Mouse (Mus musculus): Measurements from ENCODE around the gene Vasp. TPM values are rescaled to one million over a fixed set of nuclear protein-coding genes. Genes with fewer than 3 reads are reported as not detected.

Vasp gene
- polyA plus RNA-seq, 1 experiment, result 30.8 TPM

DNA sequence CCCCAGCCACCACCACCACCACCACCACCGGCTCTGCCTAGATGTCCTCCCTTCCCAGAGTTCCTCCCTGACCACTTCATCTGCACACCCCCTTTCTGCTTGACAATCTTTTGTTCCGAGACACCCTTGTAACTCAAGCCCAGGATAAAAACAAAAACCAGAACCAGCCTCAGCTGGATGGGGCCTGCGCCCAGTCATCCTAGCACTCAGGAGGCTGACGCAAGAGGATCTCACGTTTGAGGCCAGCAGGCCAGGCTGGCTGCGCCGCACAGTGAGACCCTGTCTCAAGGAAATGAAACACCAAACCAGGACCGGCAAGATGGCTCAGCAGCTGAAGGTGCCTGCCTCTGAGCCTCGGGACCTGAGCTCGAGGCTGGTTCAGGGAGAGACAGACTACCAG is 4.6 kb downstream of the Vasp start:
- DNase-seq, result no peak
- H3K27me3 ChIP-seq (ENCODE audit: control insufficient read depth, insufficient read depth, low read length), result no peaks in the 10 kb centered on the region
- TF ChIP-seq CTCF (IDR thresholded peaks at IDR 0.05; ENCODE audit: borderline replicate concordance, insufficient read depth, low read depth, low read length) (no peak), POLR2A (IDR thresholded peaks at IDR 0.05; ENCODE audit: borderline replicate concordance, insufficient read depth, low read length) (no peak)
- no peak overlapping the region; the same call in 1 of the 2 replicates for H3K27ac ChIP-seq (ENCODE audit: insufficient read depth, low read length)
- WGBS, result 78% methylated on average over 10 of the region's 10 CpGs
- H3K4me3 ChIP-seq (replicated peaks; ENCODE audit: insufficient read depth, low read depth, low read length), result no peak overlapping the region
- peaks cover 37% of the 10 kb centered on the region for H3K4me1 ChIP-seq (ENCODE audit: control insufficient read depth, insufficient read depth, low read length)

DNA sequence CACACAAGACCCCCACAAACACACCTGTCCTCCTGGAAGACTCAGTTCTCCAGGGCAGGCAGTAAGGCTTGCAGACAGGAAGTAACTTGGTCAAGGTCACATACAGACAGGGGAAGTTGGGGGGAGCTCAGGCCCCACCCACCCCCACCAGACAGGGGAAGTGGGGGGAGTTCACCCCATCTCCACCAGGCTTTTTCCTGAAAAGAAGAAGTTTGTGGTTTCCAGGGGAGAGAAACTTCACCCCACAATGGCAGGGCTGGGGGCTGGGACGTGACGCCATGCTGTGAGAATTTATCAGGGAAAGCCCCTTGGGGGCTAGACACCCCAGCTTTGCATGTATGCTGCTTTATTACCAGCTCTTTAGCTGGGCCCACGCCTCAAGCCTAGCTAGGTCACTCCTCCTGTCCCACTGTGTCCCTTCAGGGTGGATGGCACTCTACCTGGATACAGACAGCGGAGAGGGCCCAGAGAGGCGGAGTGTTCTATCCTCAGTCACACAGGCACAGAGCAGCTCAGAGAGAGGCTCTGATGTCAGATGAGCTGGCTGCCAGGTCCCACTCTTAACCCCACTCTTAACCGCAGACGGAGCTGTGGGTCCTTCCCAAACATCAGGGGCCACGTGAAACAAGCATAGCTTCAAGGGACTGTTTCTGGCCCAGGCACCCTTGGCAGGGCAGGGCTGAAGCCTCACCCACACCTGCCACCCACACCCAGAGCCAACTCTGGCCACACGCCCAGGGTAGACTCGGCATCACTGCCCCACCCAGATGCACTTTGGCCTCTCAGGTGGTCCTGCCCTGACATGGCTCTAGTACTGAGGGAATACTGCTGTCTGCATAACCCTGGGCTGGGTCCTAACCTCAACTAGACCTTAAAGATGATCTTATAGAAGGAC is 5.4 kb downstream of the Vasp start:
- 42% methylated on average over 10 of the region's 10 CpGs for WGBS
- H3K4me1 ChIP-seq (ENCODE audit: control insufficient read depth, insufficient read depth, low read length), result peaks cover 37% of the 10 kb centered on the region
- DNase-seq, result peak in 1 of 2 experiments; percentile 47
- no peak overlapping the region for H3K4me3 ChIP-seq (replicated peaks; ENCODE audit: insufficient read depth, low read depth, low read length)
- TF ChIP-seq POLR2A (IDR thresholded peaks at IDR 0.05; ENCODE audit: borderline replicate concordance, insufficient read depth, low read length) (no peak), CTCF (IDR thresholded peaks at IDR 0.05; ENCODE audit: borderline replicate concordance, insufficient read depth, low read depth, low read length) (no peak)
- H3K27ac ChIP-seq (ENCODE audit: insufficient read depth, low read length), result peak overlapping the region; percentile 28
- H3K27me3 ChIP-seq (ENCODE audit: control insufficient read depth, insufficient read depth, low read length), result no peaks in the 10 kb centered on the region

DNA sequence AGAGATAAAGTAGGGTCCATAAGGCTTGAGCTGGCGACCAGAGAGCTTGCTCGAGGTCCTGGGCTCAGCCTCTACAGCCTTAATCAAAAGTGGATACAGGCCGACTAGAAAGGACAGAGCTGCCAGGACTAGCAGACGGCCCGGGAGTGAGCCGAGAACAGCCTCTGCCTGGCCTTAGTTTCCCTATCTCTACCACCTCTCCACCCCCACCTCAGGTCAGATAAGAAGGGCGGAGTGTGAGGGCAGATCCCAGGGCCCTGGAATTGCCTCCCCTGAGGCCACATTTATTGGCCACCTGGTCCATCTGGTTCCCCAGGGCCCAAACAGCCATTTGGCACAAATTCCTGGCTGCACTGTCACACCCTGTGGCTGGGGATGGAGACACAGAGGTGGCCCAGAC is 6.5 kb downstream of the Vasp start:
- TF ChIP-seq CTCF (IDR thresholded peaks at IDR 0.05; ENCODE audit: borderline replicate concordance, insufficient read depth, low read depth, low read length) (no peak), POLR2A (IDR thresholded peaks at IDR 0.05; ENCODE audit: borderline replicate concordance, insufficient read depth, low read length) (no peak)
- Histone ChIP-seq H3K27me3 (ENCODE audit: control insufficient read depth, insufficient read depth, low read length) (no peaks in the 10 kb centered on the region), H3K4me3 (replicated peaks; ENCODE audit: insufficient read depth, low read depth, low read length) (no peak overlapping the region), H3K27ac (ENCODE audit: insufficient read depth, low read length) (peak overlapping the region; percentile 0), H3K4me1 (ENCODE audit: control insufficient read depth, insufficient read depth, low read length) (peaks cover 37% of the 10 kb centered on the region)
- whole genome bisulfite sequencing, result 23% methylated on average over 7 of the region's 7 CpGs
- DNase-seq, result peak; percentile 64 to 72

DNA sequence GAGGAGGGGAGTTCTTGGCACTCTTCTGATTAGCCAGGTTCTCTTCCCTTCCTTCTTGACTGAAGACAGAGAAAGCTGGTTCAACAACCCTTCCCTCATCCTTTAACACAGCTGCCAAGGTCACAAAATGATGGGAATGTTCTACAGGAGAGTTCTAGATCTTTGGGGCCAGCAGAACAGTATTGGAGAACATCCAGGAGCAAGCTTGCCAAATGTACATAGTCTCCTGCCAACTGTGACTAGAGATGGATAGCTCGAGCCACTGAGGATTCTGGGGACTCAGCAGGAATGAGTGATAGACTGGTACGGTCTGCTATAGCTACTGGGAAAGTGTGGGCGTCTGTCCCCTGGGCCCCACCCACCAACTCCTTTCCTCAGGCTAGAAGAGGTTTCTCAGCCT is 13.3 kb downstream of the Vasp start:
- peak in 1 of 2 experiments; percentile 61 for DNase-seq
- TF ChIP-seq CTCF (IDR thresholded peaks at IDR 0.05; ENCODE audit: borderline replicate concordance, insufficient read depth, low read depth, low read length) (no peak), POLR2A (IDR thresholded peaks at IDR 0.05; ENCODE audit: borderline replicate concordance, insufficient read depth, low read length) (no peak)
- Histone ChIP-seq H3K4me1 (ENCODE audit: control insufficient read depth, insufficient read depth, low read length) (peaks cover 4% of the 10 kb centered on the region), H3K27me3 (ENCODE audit: control insufficient read depth, insufficient read depth, low read length) (no peaks in the 10 kb centered on the region), H3K4me3 (replicated peaks; ENCODE audit: insufficient read depth, low read depth, low read length) (no peak overlapping the region), H3K27ac (ENCODE audit: insufficient read depth, low read length) (peak overlapping the region; percentile 23; the same call in 1 of the 2 replicates)
- 8% methylated on average over 3 of the region's 3 CpGs for WGBS

DNA sequence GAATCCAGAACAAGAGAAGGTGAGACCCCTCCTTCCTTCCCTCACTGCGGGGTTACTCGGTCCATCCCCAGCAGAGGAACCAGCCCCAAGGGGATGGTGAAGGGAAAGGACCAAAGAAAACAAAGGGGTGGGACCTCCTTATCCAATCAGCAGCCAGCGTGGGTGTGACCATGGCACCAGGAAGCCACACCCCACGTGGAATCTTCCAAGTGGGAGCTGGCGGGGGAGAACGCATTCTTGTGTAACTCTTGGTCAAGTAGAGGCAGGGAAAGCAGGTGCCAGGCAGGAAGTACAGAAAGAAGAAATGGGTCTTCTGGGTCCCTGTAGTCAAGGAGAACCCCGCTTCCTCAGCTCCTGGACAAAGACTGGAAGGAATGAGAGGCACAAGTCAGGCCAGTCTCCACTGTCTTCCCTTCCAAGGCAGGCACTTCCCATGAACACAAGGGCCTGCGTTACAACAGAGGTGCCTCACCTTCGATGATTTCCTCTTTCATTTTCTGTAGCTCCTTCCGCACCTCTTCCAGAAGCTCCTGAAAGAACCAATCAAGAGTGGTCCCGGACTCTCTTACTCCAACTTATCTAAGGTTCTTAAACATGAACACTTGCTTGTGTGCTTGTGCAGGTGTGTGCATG is 14.1 kb downstream of the Vasp start:
- TF ChIP-seq POLR2A (IDR thresholded peaks at IDR 0.05; ENCODE audit: borderline replicate concordance, insufficient read depth, low read length) (no peak), CTCF (IDR thresholded peaks at IDR 0.05; ENCODE audit: borderline replicate concordance, insufficient read depth, low read depth, low read length) (no peak)
- DNase-seq, result no peak
- H3K27ac ChIP-seq (ENCODE audit: insufficient read depth, low read length), result no peak overlapping the region
- H3K27me3 ChIP-seq (ENCODE audit: control insufficient read depth, insufficient read depth, low read length), result no peaks in the 10 kb centered on the region
- WGBS, result 55% methylated on average over 11 of the region's 11 CpGs
- no peak overlapping the region for H3K4me3 ChIP-seq (replicated peaks; ENCODE audit: insufficient read depth, low read depth, low read length)
- peaks cover 4% of the 10 kb centered on the region for H3K4me1 ChIP-seq (ENCODE audit: control insufficient read depth, insufficient read depth, low read length)

DNA sequence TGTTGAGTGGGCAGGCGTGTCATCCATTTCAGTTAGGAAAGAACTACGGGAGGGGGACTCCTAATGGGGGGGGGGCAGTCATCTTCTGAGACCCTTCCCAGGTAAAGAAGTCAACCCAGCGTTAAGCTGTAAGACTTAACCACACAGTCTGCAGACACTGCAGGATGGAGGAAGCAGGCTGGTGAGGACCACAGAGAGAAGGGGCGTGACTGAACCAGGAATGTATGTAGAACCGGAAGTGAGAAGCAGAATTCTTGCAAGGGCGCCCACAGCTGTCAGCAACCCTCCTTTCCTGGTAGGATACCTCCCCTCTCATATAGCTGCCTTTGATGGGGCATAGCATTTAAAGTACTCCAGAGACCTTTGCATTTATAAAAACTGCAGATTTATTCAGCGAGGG is 15.1 kb downstream of the Vasp start:
- Histone ChIP-seq H3K27me3 (ENCODE audit: control insufficient read depth, insufficient read depth, low read length) (no peaks in the 10 kb centered on the region), H3K4me1 (ENCODE audit: control insufficient read depth, insufficient read depth, low read length) (peaks cover 4% of the 10 kb centered on the region), H3K27ac (ENCODE audit: insufficient read depth, low read length) (no peak overlapping the region), H3K4me3 (replicated peaks; ENCODE audit: insufficient read depth, low read depth, low read length) (no peak overlapping the region)
- no peak for DNase-seq
- WGBS, result 88% methylated on average over 7 of the region's 7 CpGs
- TF ChIP-seq CTCF (IDR thresholded peaks at IDR 0.05; ENCODE audit: borderline replicate concordance, insufficient read depth, low read depth, low read length), result no peak
- no peak for TF ChIP-seq POLR2A (IDR thresholded peaks at IDR 0.05; ENCODE audit: borderline replicate concordance, insufficient read depth, low read length)

DNA sequence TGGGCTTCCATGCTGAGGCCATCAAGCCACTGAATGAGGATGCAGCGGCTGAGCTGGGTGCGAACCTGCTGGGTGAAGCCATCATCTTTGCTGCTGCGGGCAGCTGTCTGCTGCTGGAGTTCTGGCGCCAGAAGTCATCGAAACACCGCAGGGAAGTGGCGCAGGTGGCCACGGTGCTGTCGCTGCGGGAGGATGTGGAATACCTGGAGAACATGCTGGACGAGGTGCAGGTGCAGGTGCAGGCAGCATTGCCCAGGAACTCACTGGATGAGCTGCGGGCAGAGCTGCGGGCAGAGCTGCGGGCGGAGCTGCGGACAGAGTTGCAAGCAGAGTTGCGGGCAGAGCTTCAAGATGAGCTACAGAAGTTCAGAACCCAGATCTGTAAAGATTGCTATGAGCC is 16.2 kb downstream of the Vasp start:
- Histone ChIP-seq H3K27me3 (ENCODE audit: control insufficient read depth, insufficient read depth, low read length) (no peaks in the 10 kb centered on the region), H3K4me3 (replicated peaks; ENCODE audit: insufficient read depth, low read depth, low read length) (no peak overlapping the region), H3K27ac (ENCODE audit: insufficient read depth, low read length) (no peak overlapping the region), H3K4me1 (ENCODE audit: control insufficient read depth, insufficient read depth, low read length) (peaks cover 4% of the 10 kb centered on the region)
- DNase-seq, result no peak
- WGBS, result 85% methylated on average over 17 of the region's 17 CpGs
- TF ChIP-seq POLR2A (IDR thresholded peaks at IDR 0.05; ENCODE audit: borderline replicate concordance, insufficient read depth, low read length) (no peak), CTCF (IDR thresholded peaks at IDR 0.05; ENCODE audit: borderline replicate concordance, insufficient read depth, low read depth, low read length) (no peak)

Data from cerebellum, adult 2 months (tissue).